Mouse (Mus musculus): ENCODE data around the gene Themis3. TPM values are rescaled to one million over a fixed set of nuclear protein-coding genes. Genes with fewer than 3 reads are reported as not detected.
A peak's percentile ranks its signal among the peaks of the same experiment; 100 is the strongest.

Gene Themis3
- polyA plus RNA-seq, 1 experiment, result not detected

- Histone ChIP-seq H3K4me3 (ENCODE audit: insufficient read depth, low read length) (no peak overlapping the region), H3K4me1 (ENCODE audit: control insufficient read depth, insufficient read depth, low read length) (no peaks in the 10 kb centered on the region), H3K27ac (ENCODE audit: insufficient read depth, low read depth, low read length) (no peak overlapping the region)
- TF ChIP-seq CTCF (IDR thresholded peaks at IDR 0.05; ENCODE audit: low read depth, low read length) (no peak), POLR2A (IDR thresholded peaks at IDR 0.05; ENCODE audit: borderline replicate concordance, low read depth, low read length) (no peak)
Observed at GRCm38 (mm10) chr17:66590353-66591075, 3.9 kb downstream of the Themis3 start.

DNA sequence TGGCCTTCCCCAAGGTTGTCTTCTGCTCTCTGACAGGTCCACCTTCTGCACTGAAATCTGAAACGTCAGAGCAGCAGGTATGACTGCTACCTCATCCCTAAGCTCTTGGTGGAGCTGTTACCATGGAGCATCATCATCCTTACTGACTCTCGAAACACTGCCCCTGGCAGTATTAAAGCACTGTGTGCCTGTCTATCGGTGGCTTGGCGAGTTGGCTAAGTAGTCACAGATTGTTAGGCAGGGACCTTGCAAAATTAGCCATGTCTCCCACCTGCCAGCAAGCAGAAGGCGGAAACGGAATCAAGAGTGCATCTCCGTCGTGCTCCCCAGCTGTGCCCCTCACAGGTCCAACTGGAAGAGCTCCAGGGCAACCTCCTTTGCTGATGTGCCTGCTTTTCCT, 4.6 kb downstream of the Themis3 start:
- Histone ChIP-seq H3K4me1 (ENCODE audit: control insufficient read depth, insufficient read depth, low read length) (no peaks in the 10 kb centered on the region), H3K27ac (ENCODE audit: insufficient read depth, low read depth, low read length) (no peak overlapping the region), H3K4me3 (ENCODE audit: insufficient read depth, low read length) (no peak overlapping the region)
- no peak for TF ChIP-seq POLR2A (IDR thresholded peaks at IDR 0.05; ENCODE audit: borderline replicate concordance, low read depth, low read length)
- no peak for TF ChIP-seq CTCF (IDR thresholded peaks at IDR 0.05; ENCODE audit: low read depth, low read length)

DNA sequence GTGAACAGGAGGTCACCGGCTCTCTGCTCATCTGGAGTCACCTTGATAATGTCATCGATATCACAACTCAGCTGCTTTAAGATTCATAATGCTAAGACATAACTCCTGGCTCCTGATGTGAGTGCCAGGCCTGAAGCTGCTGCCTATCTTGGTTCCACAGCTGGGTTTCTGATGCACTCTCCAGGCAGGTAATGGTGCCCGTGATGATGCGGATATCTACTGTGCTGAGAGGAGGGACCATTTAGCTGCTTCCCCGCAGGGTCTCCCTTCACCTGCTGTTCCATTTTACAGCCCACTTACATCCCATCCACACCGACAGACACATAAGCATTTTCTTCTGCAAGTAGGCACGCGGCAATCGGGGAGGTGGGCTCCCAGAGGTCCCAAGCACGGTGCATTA, 7.7 kb downstream of the Themis3 start:
- no peaks in the 10 kb centered on the region for H3K4me1 ChIP-seq (ENCODE audit: control insufficient read depth, insufficient read depth, low read length)
- TF ChIP-seq CTCF (IDR thresholded peaks at IDR 0.05; ENCODE audit: low read depth, low read length) (no peak), POLR2A (IDR thresholded peaks at IDR 0.05; ENCODE audit: borderline replicate concordance, low read depth, low read length) (no peak)
- no peak overlapping the region for H3K27ac ChIP-seq (ENCODE audit: insufficient read depth, low read depth, low read length)
- no peak overlapping the region for H3K4me3 ChIP-seq (ENCODE audit: insufficient read depth, low read length)

DNA sequence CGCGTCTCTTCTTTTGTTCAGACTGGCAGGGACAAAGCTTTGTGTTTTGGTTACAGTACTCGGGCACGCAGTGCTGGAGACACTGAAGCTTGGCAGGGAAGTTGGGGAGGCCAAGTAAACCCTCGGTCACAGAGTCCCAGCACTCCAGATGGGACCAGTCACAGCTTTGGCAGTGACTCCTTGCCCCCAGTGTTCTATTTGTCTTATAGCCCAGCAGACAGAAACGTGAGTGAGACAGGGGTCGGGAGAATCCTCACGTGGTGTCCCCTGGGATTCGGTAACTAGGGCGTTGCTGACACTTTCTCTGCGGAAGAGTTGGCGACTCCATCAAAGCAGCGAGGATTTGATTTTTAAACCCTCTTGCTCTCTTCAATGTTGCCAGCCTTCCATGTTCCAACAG, 8.3 kb downstream of the Themis3 start:
- no peaks in the 10 kb centered on the region for H3K4me1 ChIP-seq (ENCODE audit: control insufficient read depth, insufficient read depth, low read length)
- H3K27ac ChIP-seq (ENCODE audit: insufficient read depth, low read depth, low read length), result no peak overlapping the region
- H3K4me3 ChIP-seq (ENCODE audit: insufficient read depth, low read length), result no peak overlapping the region
- TF ChIP-seq CTCF (IDR thresholded peaks at IDR 0.05; ENCODE audit: low read depth, low read length) (no peak), POLR2A (IDR thresholded peaks at IDR 0.05; ENCODE audit: borderline replicate concordance, low read depth, low read length) (no peak)

GRCm38 (mm10) chr17:66580990-66581389, 13.4 kb downstream of the Themis3 start:
- Histone ChIP-seq H3K27ac (ENCODE audit: insufficient read depth, low read depth, low read length) (no peak overlapping the region), H3K4me1 (ENCODE audit: control insufficient read depth, insufficient read depth, low read length) (no peaks in the 10 kb centered on the region), H3K4me3 (ENCODE audit: insufficient read depth, low read length) (no peak overlapping the region)
- TF ChIP-seq POLR2A (IDR thresholded peaks at IDR 0.05; ENCODE audit: borderline replicate concordance, low read depth, low read length) (no peak), CTCF (IDR thresholded peaks at IDR 0.05; ENCODE audit: low read depth, low read length) (no peak)

- Histone ChIP-seq H3K4me1 (ENCODE audit: control insufficient read depth, insufficient read depth, low read length) (no peaks in the 10 kb centered on the region), H3K27ac (ENCODE audit: insufficient read depth, low read depth, low read length) (no peak overlapping the region), H3K4me3 (ENCODE audit: insufficient read depth, low read length) (no peak overlapping the region)
- TF ChIP-seq CTCF (IDR thresholded peaks at IDR 0.05; ENCODE audit: low read depth, low read length), result peak; percentile 62
- TF ChIP-seq POLR2A (IDR thresholded peaks at IDR 0.05; ENCODE audit: borderline replicate concordance, low read depth, low read length), result no peak
Observed at GRCm38 (mm10) chr17:66578007-66578406, 16.4 kb downstream of the Themis3 start.

DNA sequence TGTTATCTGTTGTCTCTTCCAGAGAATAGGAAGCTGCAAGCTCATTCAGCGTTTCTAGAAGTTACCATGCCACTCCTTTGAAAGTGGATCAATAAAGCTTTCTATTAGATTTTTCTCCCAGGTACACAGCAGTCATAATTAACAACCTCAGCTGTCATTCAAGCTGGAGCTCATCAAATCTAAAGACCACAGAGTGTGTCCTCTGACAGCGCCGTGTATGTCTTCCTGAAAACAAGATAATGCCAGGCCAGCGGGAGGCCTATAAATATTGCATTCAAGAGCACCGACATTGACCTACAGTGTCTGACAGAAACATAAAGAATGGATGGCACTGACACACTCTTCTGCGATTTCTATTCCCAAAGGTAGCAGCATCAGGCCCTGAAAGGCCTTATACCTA, 16.9 kb downstream of the Themis3 start:
- no peak for TF ChIP-seq POLR2A (IDR thresholded peaks at IDR 0.05; ENCODE audit: borderline replicate concordance, low read depth, low read length)
- TF ChIP-seq CTCF (IDR thresholded peaks at IDR 0.05; ENCODE audit: low read depth, low read length), result no peak

DNA sequence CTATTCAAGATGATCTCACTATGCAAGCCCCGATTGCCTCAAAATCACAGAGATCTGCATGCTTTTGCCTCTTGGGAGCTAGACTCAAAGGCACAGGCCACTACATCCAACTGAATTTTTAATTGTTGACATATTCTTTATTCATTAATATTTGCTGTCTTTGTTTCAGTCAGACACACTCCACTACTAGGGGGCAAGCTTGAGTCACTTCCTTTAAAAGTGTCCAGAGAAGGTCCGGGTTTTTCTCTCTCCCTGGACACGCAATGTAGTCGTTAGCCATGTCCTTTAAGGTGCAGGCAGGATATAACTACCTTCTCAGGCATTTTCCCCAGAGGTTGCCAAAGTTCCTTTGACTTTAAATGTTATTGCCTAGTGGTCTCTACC, 21.8 kb downstream of the Themis3 start:
- H3K4me1 ChIP-seq (ENCODE audit: control insufficient read depth, insufficient read depth, low read length), result no peaks in the 10 kb centered on the region
- no peak overlapping the region for H3K27ac ChIP-seq (ENCODE audit: insufficient read depth, low read depth, low read length)
- TF ChIP-seq POLR2A (IDR thresholded peaks at IDR 0.05; ENCODE audit: borderline replicate concordance, low read depth, low read length), result no peak
- no peak for TF ChIP-seq CTCF (IDR thresholded peaks at IDR 0.05; ENCODE audit: low read depth, low read length)
- H3K4me3 ChIP-seq (ENCODE audit: insufficient read depth, low read length), result no peak overlapping the region

More for the DNA sequence above, 16.9 kb downstream of the Themis3 start:
- H3K4me3 ChIP-seq (ENCODE audit: insufficient read depth, low read length), result no peak overlapping the region
- H3K4me1 ChIP-seq (ENCODE audit: control insufficient read depth, insufficient read depth, low read length), result no peaks in the 10 kb centered on the region
- no peak overlapping the region for H3K27ac ChIP-seq (ENCODE audit: insufficient read depth, low read depth, low read length)

DNA sequence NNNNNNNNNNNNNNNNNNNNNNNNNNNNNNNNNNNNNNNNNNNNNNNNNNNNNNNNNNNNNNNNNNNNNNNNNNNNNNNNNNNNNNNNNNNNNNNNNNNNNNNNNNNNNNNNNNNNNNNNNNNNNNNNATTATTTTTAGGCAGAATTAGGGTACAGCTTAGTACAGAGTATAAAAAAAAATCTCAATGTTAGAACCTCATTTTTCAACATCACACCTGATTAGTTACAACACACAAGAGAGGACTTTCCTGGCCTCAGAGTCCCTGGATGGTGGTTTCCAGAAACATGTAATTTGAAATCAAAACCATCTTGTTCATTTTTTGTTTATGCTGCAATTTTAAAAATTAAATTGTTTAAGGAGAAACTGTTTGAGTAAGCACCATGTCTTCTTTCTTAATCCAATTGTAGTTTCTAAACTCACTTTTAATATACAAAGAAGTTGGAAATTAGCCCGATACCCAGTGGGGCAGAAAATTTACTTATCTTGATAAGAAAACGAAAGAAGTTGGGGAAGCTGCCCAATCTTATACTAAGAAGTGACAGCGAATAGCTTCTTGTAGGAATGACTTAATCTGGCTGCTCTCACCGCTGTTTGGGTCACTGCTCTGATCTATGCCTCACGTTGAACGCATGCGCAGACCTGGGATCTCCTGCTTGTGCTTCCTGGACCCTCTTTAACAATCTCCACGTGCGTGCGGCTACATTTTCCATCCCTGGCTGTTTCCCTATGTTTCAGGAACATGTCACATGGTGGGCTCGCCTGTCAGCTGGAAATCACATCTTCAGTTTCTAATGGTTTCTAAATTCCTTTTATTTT, 22.4 kb downstream of the Themis3 start:
- H3K27ac ChIP-seq (ENCODE audit: insufficient read depth, low read depth, low read length), result no peak overlapping the region
- TF ChIP-seq POLR2A (IDR thresholded peaks at IDR 0.05; ENCODE audit: borderline replicate concordance, low read depth, low read length) (no peak), CTCF (IDR thresholded peaks at IDR 0.05; ENCODE audit: low read depth, low read length) (no peak)
- H3K4me3 ChIP-seq (ENCODE audit: insufficient read depth, low read length), result no peak overlapping the region
- no peaks in the 10 kb centered on the region for H3K4me1 ChIP-seq (ENCODE audit: control insufficient read depth, insufficient read depth, low read length)

DNA sequence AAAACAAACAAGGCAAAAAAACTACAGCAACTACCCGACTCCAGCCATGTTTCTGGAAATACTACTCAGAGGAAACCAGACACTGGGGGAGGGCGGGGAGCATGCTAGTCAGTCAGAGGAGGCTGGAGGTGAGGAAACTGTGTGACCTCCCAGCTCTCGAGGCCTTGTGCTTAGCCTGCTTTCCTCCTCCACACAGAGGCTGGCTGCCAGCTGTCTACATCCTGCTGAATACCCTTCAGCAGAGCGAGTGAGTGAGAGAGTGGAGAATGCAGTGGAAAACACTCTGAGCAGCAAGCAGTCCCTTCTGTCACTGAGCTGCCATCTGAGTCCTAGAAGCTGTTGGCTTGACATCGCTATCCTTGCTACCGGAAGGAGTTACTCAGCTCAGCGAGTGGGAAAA, 30.2 kb downstream of the Themis3 start:
- Histone ChIP-seq H3K4me1 (ENCODE audit: control insufficient read depth, insufficient read depth, low read length) (no peaks in the 10 kb centered on the region), H3K4me3 (ENCODE audit: insufficient read depth, low read length) (no peak overlapping the region), H3K27ac (ENCODE audit: insufficient read depth, low read depth, low read length) (no peak overlapping the region)
- TF ChIP-seq CTCF (IDR thresholded peaks at IDR 0.05; ENCODE audit: low read depth, low read length) (no peak), POLR2A (IDR thresholded peaks at IDR 0.05; ENCODE audit: borderline replicate concordance, low read depth, low read length) (no peak)

Measured in bone marrow macrophage, adult 2 months (primary cell).